Mouse (Mus musculus): Measurements from ENCODE around the gene Fam161b.
"Not testable (repeated sequence)": the region's sequence is repeated elsewhere in the genome, so short reads cannot be mapped to it uniquely, and the experiment has no call there.

The Fam161b gene

DNA sequence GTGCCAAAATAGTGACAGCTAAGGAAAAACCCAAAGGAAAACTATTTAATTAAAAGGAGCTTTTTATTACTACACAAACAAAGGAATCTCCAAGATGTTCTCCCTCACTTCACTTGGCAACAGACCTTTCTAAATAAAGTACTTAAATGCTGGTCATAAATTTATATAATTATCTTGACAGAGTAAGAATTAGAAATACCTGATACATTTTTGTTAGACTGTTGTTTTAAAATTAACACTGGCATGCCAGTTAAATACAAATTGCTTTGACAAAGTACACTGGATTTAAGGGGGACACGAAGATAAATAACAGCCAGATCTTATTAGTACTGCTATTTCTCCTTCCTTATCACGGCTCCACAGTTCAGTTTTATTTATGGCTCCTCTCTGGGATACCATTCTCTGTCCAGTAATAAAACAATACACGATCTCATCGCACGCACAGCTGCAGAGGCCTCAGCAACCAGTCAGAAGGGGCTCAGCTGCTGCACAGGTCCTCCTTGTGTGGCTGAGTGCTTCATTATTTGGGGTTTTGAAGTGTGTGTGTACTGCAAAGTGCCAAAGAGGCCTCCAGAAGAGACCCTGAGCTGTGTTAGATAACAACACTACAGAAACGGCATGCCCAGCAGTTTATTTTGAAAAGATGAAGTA is 12.3 kb upstream of the Fam161b start:
- DNase-seq = no peak

DNA sequence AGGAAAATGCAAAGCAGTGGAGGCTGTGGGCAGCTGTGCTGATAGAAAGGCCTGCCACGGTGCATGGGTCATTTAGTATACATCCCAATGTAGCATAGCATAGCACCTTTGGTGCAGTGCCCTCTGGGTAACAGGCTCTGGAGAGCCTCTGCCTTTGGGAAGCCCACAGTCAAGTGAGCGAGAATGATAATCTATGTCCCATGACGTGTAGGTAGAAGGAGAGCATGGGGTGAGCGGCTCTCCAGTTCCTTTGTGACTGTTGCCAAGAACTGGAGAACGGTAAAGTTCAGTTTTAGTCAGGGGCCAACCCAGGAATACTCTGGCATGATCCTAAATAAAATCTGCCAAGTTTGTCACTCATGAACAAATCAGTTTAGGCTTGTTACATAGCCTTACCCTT is 10.0 kb upstream of the Fam161b start:
- no peak for DNase-seq

DNA sequence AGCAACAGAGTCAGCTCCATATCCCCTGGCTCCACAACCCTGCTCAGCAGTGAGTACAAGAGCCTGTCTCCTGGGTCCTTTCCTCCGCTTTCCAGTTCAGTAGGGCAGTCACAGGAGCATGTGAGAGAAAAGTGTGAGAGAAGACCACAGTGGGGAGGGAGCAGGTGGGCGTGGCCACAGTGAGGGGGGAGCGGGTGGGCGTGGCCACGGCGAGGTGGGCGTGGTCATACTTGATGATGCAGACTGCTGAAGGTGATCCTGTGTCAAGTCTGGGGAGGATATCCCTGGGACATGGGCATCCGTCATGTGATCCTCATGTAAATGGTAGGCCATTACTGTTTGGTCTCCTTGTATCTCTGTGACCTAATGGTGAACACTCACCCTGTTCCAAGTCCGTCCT is 5.3 kb upstream of the Fam161b start:
- no peak for DNase-seq

DNA sequence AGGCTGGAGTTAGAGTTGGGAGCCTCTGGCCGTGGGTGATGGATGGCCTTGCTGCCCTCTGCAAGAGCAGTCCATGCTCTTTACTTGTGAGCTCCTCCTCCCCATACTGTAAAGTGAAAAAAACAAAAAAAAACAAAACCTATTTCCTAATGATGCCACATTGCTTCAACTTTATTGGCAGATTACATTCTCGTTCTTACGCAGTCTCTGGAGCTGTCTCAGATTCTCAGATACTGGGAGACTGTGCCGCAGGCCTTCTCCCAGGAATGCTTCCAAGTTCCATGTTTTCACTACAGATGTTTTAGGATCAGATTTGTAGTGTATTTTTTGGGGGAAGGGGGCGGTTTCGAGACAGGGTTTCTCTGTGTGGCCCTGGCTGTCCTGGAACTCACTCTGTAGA is 3.5 kb upstream of the Fam161b start:
- no peak for DNase-seq

DNA sequence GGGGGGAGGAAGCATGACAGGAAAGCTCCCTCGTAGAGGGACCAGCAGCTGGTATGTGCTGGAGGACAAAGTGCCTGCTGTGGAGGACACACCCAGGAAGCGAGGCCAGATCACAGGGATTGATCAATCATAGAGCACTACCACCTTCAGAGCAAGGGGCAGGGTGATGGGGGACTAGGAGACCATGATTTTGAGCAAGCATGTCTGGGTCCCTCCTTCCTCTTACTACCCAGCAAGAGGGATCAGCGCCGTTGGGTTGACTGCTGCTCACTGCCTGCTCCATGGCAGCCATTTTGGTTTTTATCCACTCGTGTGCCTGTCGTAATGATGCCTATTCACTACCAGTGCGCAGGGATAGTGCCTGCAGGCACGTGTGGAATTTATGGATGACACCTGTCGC is 2.7 kb upstream of the Fam161b start:
- no peak for DNase-seq

DNA sequence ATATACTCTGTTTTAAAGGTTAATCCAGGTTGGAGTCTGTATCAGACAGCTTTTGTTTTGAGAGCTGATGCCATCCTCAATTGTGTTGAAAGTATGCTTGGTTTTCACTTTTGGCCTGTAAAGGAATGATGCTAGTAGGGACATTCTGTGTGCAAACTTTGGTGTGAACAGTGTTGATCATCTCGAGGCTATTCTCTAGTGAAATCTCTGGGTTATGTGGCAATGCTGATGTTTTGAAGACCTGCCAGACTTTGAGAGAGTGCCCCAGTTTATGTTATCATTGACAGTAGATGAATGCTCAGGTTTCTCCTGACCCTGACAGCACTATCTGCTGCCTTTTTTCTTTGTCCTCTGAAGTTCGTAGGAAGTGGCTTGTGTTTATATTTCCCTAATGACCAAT is 1.2 kb upstream of the Fam161b start:
- no peak for DNase-seq

DNA sequence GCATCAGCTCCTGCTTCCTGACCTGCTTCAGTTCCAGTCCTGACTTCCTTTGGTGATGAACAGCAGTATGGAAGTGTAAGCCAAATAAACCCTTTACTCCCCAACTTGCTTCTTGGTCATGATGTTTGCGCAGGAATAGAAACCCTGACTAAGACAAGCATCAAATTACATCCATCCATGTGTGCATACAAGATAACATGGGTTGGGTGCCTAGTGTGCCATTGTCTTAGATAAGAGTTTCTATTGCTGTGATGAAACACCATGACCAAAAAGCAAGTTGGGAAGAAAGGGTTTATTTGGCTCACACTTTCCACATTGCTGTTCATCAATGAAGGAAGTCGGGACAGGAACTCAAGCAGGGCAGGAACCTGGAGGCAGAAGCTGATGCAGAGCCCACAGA is 2.9 kb downstream of the Fam161b start:
- DNase-seq = not testable (repeated sequence)

DNA sequence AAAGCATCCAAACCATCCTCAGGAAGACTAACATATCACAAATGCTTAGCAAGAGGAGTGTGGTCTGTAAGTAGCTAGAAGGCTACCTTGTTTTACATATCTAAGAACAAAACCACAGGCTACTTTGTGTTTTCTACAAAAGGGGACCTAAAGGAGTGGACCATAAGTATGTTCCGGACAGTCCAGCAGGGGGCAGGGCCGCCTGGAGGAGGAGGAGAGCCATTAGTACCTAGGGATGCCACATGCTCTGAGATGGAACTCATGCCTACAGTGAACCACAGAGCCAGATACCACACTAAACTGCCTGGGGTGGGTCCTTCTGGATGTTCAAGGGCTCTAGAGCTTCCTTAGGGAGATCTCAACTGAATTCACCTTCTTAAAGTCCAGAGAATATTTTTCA is 14.4 kb downstream of the Fam161b start:
- peak; percentile 55 for DNase-seq

DNA sequence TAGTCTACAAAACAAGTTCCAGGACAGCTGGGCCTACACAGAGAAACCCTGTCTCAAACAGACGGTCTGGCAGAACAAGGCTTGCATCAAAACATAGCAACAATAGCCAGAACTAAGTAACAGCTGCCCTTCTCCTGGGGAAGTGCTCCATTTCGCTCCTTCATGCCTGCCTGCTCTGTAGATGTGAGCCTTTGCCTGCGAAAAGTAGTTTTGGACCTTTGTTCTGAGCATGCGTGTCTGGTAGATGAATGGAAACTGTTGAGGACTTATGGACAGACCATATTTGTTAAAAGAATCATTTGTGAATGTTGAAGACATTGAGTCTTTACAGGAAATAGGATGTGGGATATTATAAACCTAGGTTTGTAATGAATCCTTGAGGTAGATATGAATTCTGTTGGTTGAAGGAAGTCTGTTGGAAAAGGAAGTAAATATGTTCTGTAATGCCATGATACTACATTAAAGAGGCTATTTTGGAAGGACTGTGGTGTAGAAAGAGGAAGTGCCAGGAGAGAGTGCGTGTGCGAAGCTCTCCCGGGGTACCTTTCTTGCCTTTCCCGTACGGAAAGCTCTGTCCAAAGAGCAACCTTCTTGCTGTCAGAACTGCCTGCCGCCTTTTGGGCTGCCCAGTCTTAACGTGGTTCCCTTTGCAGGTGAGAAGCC is 24.5 kb downstream of the Fam161b start:
- DNase-seq = no peak

DNA sequence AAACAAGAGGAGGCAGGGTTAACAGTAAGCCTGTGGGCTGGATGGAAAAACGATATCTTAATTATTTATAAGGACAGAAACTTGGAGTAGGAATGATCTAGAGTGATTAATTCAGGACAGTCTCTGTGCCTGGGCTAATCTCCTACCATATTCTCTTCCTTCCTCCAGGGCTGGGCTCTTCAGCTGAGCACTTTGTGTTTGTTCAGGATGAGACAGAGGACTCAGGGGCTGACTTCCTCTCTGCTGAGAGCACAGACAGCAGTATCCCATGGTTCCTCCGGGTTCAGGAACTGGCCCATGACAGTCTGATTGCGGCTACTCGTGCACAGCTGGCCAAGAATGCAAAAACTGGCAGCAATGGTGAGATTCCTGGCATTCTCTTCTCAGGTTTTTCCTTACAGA is 34.5 kb downstream of the Fam161b start:
- DNase-seq = no peak

DNA sequence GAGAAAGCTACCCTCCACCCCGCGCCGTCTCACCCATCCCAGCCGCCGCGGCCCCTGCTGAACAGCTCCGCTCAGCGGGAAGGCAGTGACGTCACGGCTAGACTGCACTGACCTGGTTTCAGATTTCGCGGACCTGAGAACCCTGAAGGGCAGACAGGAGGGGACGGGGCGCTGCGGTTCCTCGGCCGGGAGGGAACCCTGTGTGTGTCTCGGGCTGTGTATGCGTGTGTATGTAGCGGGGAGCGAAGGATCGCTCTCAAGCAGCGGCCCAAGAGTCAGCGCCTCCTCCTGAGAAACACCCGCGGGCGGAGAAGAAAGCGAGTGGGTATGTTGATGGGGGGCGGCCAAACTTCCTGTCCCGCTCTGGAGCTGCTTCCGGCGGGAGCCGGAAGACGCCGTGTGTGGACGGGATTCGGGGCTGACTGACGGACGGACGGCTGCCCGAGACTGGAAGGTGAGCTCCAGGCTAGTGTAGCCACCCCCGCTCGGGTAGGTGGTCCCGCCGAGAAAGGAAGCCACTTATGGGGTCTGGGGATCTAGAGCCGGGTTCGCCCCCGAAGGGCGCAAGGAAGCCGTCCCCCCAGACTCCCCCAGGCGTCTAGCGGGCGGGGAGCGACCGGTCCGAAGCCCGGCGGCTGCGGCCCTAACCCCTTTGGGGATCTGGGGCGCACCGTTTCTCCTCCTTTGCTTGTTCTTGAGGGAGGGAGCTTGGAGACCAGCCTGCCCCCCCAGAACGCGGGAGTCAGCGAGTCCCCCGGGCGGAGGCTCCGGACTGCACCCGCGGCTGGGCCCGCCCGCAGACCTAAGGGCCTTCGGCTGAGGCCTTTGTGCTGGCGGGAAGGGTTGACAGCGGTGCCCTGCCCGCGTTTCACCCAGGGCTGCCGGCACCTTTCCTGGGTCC is 44.7 kb downstream of the Fam161b start, which contains the start of gene Zfp410:
TSS of gene Zfp410 (plus strand) at position 132 of the 901 bp plus-strand sequence.
- DNase-seq = peak; percentile 95

DNA sequence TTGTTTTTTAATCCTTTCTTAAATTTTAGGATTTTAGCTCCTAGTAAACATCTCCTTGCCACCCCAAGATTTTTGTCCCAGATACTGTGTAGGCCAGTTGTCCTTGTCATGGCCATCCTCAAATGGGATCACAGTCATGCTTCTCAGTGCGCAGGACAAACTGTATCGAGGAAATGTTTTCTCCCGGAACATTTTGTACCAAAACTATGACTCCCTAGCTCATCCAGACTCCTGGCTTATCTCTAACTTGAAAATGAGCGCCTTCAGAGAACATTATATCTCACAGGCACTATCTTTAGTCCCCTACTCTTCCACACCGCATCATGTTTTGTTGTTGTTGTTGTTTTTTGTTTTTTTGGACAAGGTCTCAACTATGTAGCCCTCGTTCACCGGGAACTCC is 45.6 kb downstream of the Fam161b start:
- DNase-seq = no peak

DNA sequence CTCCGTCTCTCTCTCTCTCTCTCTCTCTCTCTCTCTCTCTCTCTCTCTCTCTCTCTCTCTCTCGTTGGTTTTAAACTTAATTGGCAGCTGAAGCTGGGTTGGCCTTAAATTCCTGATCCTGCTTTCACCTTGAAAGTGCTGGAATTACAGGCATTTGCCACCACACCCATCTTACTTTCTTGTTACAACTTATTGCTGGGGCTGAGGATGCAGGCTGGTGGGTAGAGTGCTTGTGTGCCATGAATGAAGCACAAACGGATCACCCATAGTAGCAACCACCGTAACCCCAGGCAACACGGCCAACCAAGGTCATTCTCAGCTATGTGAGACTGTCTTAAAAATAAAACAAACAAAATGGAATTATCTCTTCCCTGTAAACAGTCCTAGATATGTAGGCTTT is 50.3 kb downstream of the Fam161b start:
- DNase-seq = no peak

DNA sequence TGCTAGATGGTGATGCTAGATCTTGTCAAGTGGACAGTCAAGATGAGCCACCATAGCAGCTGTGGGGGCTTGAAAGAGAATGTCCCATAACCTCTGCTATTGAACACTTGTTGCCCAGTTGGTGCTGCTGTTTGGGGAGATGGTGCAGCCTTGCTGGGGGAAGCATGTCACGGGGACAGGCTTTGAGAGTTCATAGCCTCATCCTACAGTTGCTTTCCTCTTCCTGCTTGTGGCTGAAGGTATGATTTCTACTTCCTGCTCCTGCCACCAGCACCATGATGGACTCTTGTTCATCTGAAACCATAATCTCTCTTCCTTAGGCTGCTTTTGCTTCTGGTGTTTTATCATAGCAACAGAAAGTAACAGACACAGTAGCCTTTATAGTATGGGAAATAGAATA is 57.1 kb downstream of the Fam161b start:
- DNase-seq = no peak

DNA sequence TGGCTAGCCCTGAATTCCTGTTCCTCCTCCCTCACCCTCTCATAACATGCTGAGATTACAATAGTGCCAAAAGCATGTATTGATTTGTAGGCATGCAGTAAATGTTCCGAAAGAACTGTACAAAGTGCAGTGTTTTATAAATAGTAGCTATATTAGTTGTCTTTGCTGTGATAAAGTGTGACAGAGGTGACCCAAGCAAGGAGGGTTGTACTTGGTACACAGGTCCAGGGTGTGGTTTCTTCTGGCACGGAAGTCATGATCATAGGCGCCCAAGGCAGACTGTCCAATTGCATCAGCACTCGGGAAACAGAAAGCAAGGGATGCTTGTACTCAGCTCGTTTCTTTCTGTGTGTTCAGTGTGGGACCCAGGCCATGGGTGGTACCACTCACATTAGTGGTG is 57.5 kb downstream of the Fam161b start:
- DNase-seq = no peak

DNA sequence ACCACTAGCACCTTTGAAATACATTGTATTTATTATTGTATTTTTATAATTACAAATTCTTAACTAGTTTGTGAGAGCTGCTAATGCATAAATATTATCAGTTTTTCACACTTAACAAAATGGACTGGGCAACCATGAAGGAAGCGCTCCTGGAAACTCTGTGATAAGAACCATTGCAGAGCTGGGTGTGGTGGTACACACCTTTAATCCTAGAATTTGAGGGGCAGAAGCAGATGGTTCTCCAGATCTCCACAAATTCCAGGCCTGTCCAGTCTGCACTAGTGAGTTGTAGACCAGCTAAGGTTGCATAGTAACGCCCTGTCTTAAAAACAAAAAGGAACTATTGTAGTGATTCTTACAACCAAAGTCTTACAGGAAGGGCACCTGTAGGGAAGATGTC is 62.4 kb downstream of the Fam161b start:
- no peak for DNase-seq

DNA sequence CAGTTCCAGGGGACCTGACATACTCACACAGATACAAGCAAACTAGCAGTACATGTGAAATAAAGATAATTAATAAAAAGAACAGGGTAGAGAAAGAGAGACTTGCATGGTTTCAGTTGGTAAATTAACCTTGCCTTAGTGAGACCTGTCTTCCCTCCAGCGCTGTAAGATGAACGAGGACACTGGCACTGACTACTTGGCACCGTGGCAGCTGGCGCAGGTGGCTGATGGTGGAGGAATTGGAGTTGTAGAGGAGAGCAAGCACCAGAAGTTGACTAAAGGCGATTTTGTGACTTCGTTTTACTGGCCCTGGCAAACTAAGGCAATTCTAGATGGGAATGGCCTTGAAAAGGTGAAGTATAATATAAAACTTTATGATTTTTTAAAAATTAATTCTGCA is 63.8 kb downstream of the Fam161b start:
- no peak for DNase-seq

Data from embryo, embryonic 11 days (tissue).